ENCODE assay signal across 9 mouse cellular contexts in the genomic region with DNA sequence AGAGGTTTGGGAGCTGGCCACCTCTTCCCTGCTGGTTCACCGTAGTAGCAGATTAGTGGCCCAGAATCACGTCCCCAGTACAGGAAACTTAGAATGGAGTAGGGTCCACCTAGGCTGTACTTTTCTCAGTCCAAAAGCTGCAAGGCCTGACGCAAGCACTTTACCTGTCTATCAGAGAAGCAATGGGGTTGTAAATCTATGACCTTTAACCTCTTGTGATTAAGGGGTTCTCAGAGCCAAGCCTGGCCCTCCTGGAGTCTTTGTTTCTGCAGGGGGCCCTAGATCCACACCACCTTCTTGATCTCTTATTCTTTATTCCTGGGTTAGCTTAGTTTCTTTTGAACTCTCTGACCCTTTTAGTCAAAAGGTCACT. TPM values are rescaled to one million over a fixed set of nuclear protein-coding genes. Genes with fewer than 3 reads are reported as not detected.
A peak's percentile ranks its signal among the peaks of the same experiment; 100 is the strongest.
DNase-seq lines count a peak whose midpoint lies in the region; ATAC-seq and TF ChIP-seq lines count a peak whose summit lies in the region.
"Had no signal": no experiment of that assay in that cellular context is flagged by ENCODE, and none has a peak within 500 bp of the region (broad histone marks: within the 10 kb centered on the region; RNA-seq: fewer than 3 reads in every experiment).

No protein-coding gene starts in this region.

- peaks cover 7% of the 10 kb centered on the region; the same call in 1 of the 2 replicates for H3K4me1 ChIP-seq in heart, postnatal 0 days (ENCODE audit: control insufficient read depth, insufficient read depth)
- peaks cover 53% of the 10 kb centered on the region for H3K4me1 ChIP-seq in embryonic facial prominence, embryonic 13.5 days
- peaks cover 14% of the 10 kb centered on the region for H3K4me1 ChIP-seq in hindbrain, embryonic 16.5 days (ENCODE audit: control insufficient read depth, insufficient read depth, low read depth, low read length)
- peaks cover 3% of the 10 kb centered on the region; the same call in 1 of the 2 replicates for H3K4me1 ChIP-seq in midbrain, postnatal 0 days (ENCODE audit: insufficient read depth, low read length)

- no peak for ATAC-seq in heart, postnatal 0 days (ENCODE audit: insufficient read depth, low read depth)
- no peak for ATAC-seq in embryonic facial prominence, embryonic 13.5 days (ENCODE audit: insufficient number of reproducible peaks, insufficient read depth, low FRiP score, low TSS enrichment, low read depth)
- ATAC-seq in hindbrain, embryonic 16.5 days: no peak
- ATAC-seq in midbrain, postnatal 0 days (ENCODE audit: low FRiP score): no peak

- peak overlapping the region; percentile 90 for H3K4me2 ChIP-seq in heart, postnatal 0 days (ENCODE audit: low read depth, low read length)
- peak overlapping the region; percentile 88 for H3K4me2 ChIP-seq in embryonic facial prominence, embryonic 13.5 days
- peak overlapping the region; percentile 75 for H3K4me2 ChIP-seq in hindbrain, embryonic 16.5 days (ENCODE audit: low read length)
- H3K4me2 ChIP-seq in midbrain, postnatal 0 days (ENCODE audit: low read depth, low read length, poor library complexity, severe bottlenecking): peak overlapping the region; percentile 96

- peak overlapping the region; percentile 52; the same call in 1 of the 2 replicates for H3K9ac ChIP-seq in heart, postnatal 0 days (replicated peaks; ENCODE audit: low read depth, low read length)
- peak overlapping the region; percentile 96 for H3K9ac ChIP-seq in embryonic facial prominence, embryonic 13.5 days
- no peak overlapping the region; the same call in 1 of the 2 replicates for H3K9ac ChIP-seq in hindbrain, embryonic 16.5 days (ENCODE audit: low read depth, low read length)
- 0 out of 2 replicates have a peak overlapping the region, but pooled peaks have one; percentile 56 for H3K9ac ChIP-seq in midbrain, postnatal 0 days (replicated peaks; ENCODE audit: low read length, poor library complexity, severe bottlenecking)

- H3K9me3 ChIP-seq in heart, postnatal 0 days (replicated peaks; ENCODE audit: control insufficient read depth, low read length): 0 out of 2 replicates have a peak, but pooled peaks cover 3% of the 10 kb centered on the region
- no peaks in the 10 kb centered on the region for H3K9me3 ChIP-seq in embryonic facial prominence, embryonic 13.5 days
- H3K9me3 ChIP-seq in hindbrain, embryonic 16.5 days (ENCODE audit: control insufficient read depth, low read length): no peaks in the 10 kb centered on the region
- H3K9me3 ChIP-seq in midbrain, postnatal 0 days (ENCODE audit: low read length): no peaks in the 10 kb centered on the region

- TF ChIP-seq CTCF in heart, postnatal 0 days (IDR thresholded peaks at IDR 0.05; ENCODE audit: low read depth): no peak
- TF ChIP-seq CTCF in midbrain, postnatal 0 days (IDR thresholded peaks at IDR 0.05): no peak

- no peak for TF ChIP-seq EP300 in heart, postnatal 0 days (IDR thresholded peaks at IDR 0.05; ENCODE audit: low read depth)

- no peaks in the 10 kb centered on the region for H3K36me3 ChIP-seq in heart, postnatal 0 days (replicated peaks; ENCODE audit: control insufficient read depth, insufficient read depth, low read length)
- H3K36me3 ChIP-seq in embryonic facial prominence, embryonic 13.5 days: peaks cover 27% of the 10 kb centered on the region
- H3K36me3 ChIP-seq in hindbrain, embryonic 16.5 days (ENCODE audit: control insufficient read depth, insufficient read depth, low read length): no peaks in the 10 kb centered on the region
- no peaks in the 10 kb centered on the region for H3K36me3 ChIP-seq in midbrain, postnatal 0 days (ENCODE audit: insufficient read depth, low read length)
- H3K36me3 ChIP-seq: G1E had no signal

- no peak for DNase-seq in heart, postnatal 0 days (ENCODE audit: low spot score)
- DNase-seq in heart, adult 8-10 months (ENCODE audit: low spot score): no peak
- no peak for DNase-seq in midbrain, postnatal 0 days (ENCODE audit: low spot score)
- DNase-seq in left cerebral cortex, adult 8-10 months (ENCODE audit: low spot score in 2 of 2): no peak
- DNase-seq in spleen, postnatal 36 days (ENCODE audit: low spot score in 2 of 2): no peak
- DNase-seq in adrenal gland, postnatal 36 days: no peak

- peak overlapping the region; percentile 51 for H3K4me3 ChIP-seq in heart, postnatal 0 days (ENCODE audit: low read depth, low read length)
- H3K4me3 ChIP-seq in embryonic facial prominence, embryonic 13.5 days: peak overlapping the region; percentile 79
- peak overlapping the region; percentile 51 for H3K4me3 ChIP-seq in hindbrain, embryonic 16.5 days (ENCODE audit: low read length)
- H3K4me3 ChIP-seq in midbrain, postnatal 0 days (ENCODE audit: low read depth, low read length): peak overlapping the region; percentile 47; the same call in 1 of the 2 replicates

- no peak overlapping the region for H3K27ac ChIP-seq in heart, postnatal 0 days (ENCODE audit: low read depth)
- H3K27ac ChIP-seq in embryonic facial prominence, embryonic 13.5 days: peak overlapping the region; percentile 95
- 0 out of 2 replicates have a peak overlapping the region, but pooled peaks have one; percentile 14 for H3K27ac ChIP-seq in hindbrain, embryonic 16.5 days (ENCODE audit: low read depth, low read length)
- peak overlapping the region; percentile 13; the same call in 1 of the 2 replicates for H3K27ac ChIP-seq in midbrain, postnatal 0 days (ENCODE audit: low read depth, low read length)

- H3K27me3 ChIP-seq in heart, postnatal 0 days (ENCODE audit: control insufficient read depth, insufficient read depth, low read length): peaks cover 33% of the 10 kb centered on the region
- no peaks in the 10 kb centered on the region for H3K27me3 ChIP-seq in embryonic facial prominence, embryonic 13.5 days
- H3K27me3 ChIP-seq in hindbrain, embryonic 16.5 days (replicated peaks; ENCODE audit: control insufficient read depth, insufficient read depth, low read length): peaks cover 4% of the 10 kb centered on the region; the same call in 1 of the 2 replicates
- H3K27me3 ChIP-seq in midbrain, postnatal 0 days (ENCODE audit: insufficient read depth, low read length): no peaks in the 10 kb centered on the region

- WGBS in heart, postnatal 0 days: 52% methylated on average over 3 of the region's 3 CpGs
- WGBS in embryonic facial prominence, embryonic 13.5 days: 4% methylated on average over 3 of the region's 3 CpGs
- 14% methylated on average over 3 of the region's 3 CpGs for WGBS in hindbrain, embryonic 16.5 days
- WGBS in midbrain, postnatal 0 days: 20% methylated on average over 3 of the region's 3 CpGs

RNA-seq across cellular contexts. Expression of a gene that starts 0.9 kb away (rescaled TPM):
- 81.1 and 85.9 TPM in 2 replicates for total RNA-seq in heart, postnatal 0 days (2014; rRNA removed; ENCODE audit: low replicate concordance)
- polyA plus RNA-seq in heart, postnatal 0 days (2015; fragmentation: Nextera tagmentation; extraction: Ambion mirVana): 52.9 and 62.6 TPM in 2 replicates
- 10 to 100 TPM; 52.9 to 86.6 (median 70.1) TPM for total RNA-seq in heart, adult 8-10 months (2022)
- polyA plus RNA-seq in embryonic facial prominence, embryonic 13.5 days (2015; fragmentation: Nextera tagmentation; extraction: Ambion mirVana): 226 and 238 TPM in 2 replicates
- polyA plus RNA-seq in hindbrain, embryonic 16.5 days (2015; fragmentation: Nextera tagmentation; extraction: Ambion mirVana): 52.0 and 59.4 TPM in 2 replicates
- 57.8 and 64.5 TPM in 2 replicates for total RNA-seq in midbrain, postnatal 0 days (2014; rRNA removed)
- polyA plus RNA-seq in midbrain, postnatal 0 days (2015; fragmentation: Nextera tagmentation; extraction: Ambion mirVana): 46.2 and 48.5 TPM in 2 replicates
- total RNA-seq in left cerebral cortex, adult 8-10 months (2022): 10 to 100 TPM; 11.6 to 14.5 (median 11.9) TPM
- 10 to 100 TPM; 36.8 to 47.6 TPM for total RNA-seq in adrenal gland, postnatal 36 days (2021)
- polyA plus RNA-seq: G1E had no signal
